Mouse (Mus musculus): ENCODE measurements at regions not wholly inside any gene's neighbourhood (a gene's known extent, or its start where the extent isn't known, plus 50 kb on each side); places are given as distances from the start of the nearest gene placed in this dataset.

DNA sequence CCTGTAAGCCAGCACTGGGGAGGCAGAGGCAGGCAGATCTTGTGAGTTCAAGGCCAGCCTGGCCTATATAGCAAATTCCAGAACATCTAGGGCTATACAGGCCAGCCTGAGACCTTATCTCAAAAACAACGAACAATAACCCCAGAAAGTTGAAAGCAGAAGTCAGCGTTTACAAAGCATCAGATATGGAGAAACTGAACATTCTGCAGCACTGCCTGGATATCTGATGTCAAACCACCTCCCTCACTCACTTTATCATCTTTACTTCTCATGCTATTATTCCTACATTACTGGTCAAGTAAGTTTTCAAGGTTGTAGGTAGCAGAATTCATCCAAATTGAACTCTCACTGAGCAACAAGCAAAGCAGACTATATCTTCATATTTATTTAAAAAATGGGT is 135.0 kb downstream of the Zfp706 start:
- H3K4me1 ChIP-seq = peaks cover 20% of the 10 kb centered on the region
- H3K36me3 ChIP-seq = no peaks in the 10 kb centered on the region
- no peak overlapping the region for H3K9ac ChIP-seq (replicated peaks)
- H3K4me3 ChIP-seq (replicated peaks) = no peak overlapping the region
- H3K27me3 ChIP-seq (replicated peaks) = no peaks in the 10 kb centered on the region
- H3K9me3 ChIP-seq (replicated peaks) = no peaks in the 10 kb centered on the region
- H3K27ac ChIP-seq (replicated peaks) = no peak overlapping the region
- H3K4me2 ChIP-seq = no peak overlapping the region
- WGBS = 92% methylated on average over 2 of the region's 2 CpGs
- ATAC-seq (ENCODE audit: low FRiP score) = no peak

- ATAC-seq (ENCODE audit: low FRiP score) = no peak
- 95% methylated on average over 7 of the region's 7 CpGs for WGBS
- Histone ChIP-seq H3K4me1 (peaks cover 20% of the 10 kb centered on the region), H3K4me3 (replicated peaks) (no peak overlapping the region), H3K27me3 (replicated peaks) (no peaks in the 10 kb centered on the region), H3K9me3 (replicated peaks) (no peaks in the 10 kb centered on the region), H3K36me3 (no peaks in the 10 kb centered on the region), H3K27ac (replicated peaks) (no peak overlapping the region), H3K4me2 (no peak overlapping the region), H3K9ac (replicated peaks) (no peak overlapping the region)
These were observed 136.9 kb downstream of the Zfp706 start for GRCm38 (mm10) chr15:36870717-36871116.

DNA sequence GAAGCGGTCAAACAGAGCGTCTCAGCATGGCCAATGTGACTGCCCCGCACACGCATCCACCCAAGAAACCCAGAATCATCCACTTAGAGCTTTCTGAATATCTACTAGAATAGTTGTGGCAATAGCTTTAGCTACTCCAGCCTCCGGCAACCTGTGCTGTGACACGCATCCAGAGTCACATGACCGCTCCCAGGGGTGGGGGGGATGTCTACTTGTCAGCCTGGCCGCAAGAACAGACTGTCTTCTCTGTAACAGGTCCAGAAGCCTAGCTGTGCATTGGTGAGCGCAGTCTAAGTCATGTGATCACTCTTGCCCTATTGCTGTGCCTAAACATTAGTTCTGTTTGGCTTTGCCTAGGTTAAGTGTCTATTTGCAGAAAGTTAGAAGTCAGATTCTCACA is 137.5 kb downstream of the Zfp706 start:
- no peaks in the 10 kb centered on the region for H3K9me3 ChIP-seq (replicated peaks)
- WGBS = 92% methylated on average over 9 of the region's 9 CpGs
- no peaks in the 10 kb centered on the region for H3K36me3 ChIP-seq
- H3K27me3 ChIP-seq (replicated peaks) = no peaks in the 10 kb centered on the region
- H3K9ac ChIP-seq (replicated peaks) = no peak overlapping the region
- H3K4me1 ChIP-seq = peaks cover 20% of the 10 kb centered on the region
- H3K27ac ChIP-seq (replicated peaks) = no peak overlapping the region
- H3K4me3 ChIP-seq (replicated peaks) = no peak overlapping the region
- ATAC-seq (ENCODE audit: low FRiP score) = no peak
- H3K4me2 ChIP-seq = no peak overlapping the region

DNA sequence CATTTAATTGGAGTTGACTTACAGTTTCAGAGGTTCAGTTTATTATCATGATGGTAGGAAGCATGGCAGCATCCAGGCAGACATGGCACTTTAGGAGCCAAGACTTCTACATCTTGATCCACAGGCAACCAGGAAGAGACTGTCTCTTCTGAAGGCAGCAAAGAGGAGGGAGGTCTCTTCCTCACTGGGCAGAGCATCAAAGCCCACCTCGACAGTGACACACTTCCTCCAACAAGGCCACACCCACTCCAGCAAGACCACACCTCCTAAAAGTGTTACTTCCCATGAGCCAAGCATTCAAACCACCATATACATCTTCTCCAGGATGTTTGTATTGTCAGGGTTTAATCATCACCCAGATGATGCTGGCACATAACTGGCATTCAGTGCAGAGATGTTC is 141.5 kb downstream of the Zfp706 start:
- Histone ChIP-seq H3K4me3 (replicated peaks) (no peak overlapping the region), H3K27me3 (replicated peaks) (no peaks in the 10 kb centered on the region), H3K36me3 (no peaks in the 10 kb centered on the region), H3K4me1 (no peaks in the 10 kb centered on the region), H3K9ac (replicated peaks) (no peak overlapping the region), H3K27ac (replicated peaks) (no peak overlapping the region), H3K4me2 (no peak overlapping the region), H3K9me3 (replicated peaks) (no peaks in the 10 kb centered on the region)
- ATAC-seq (ENCODE audit: low FRiP score) = no peak
- 60% methylated on average over 1 of the region's 1 CpGs for WGBS

GRCm38 (mm10) chr15:36865332-36865731 is 142.2 kb downstream of the Zfp706 start:
- H3K27ac ChIP-seq (replicated peaks) = no peak overlapping the region
- no peak overlapping the region for H3K4me2 ChIP-seq
- H3K9ac ChIP-seq (replicated peaks) = no peak overlapping the region
- no peak overlapping the region for H3K4me3 ChIP-seq (replicated peaks)
- H3K4me1 ChIP-seq = no peaks in the 10 kb centered on the region
- no peaks in the 10 kb centered on the region for H3K9me3 ChIP-seq (replicated peaks)
- H3K36me3 ChIP-seq = no peaks in the 10 kb centered on the region
- H3K27me3 ChIP-seq (replicated peaks) = no peaks in the 10 kb centered on the region
- no peak for ATAC-seq (ENCODE audit: low FRiP score)
- whole genome bisulfite sequencing = 82% methylated on average over 3 of the region's 3 CpGs

- H3K27me3 ChIP-seq (replicated peaks) = no peaks in the 10 kb centered on the region
- no peak for ATAC-seq (ENCODE audit: low FRiP score)
- no peak overlapping the region for H3K9ac ChIP-seq (replicated peaks)
- WGBS = 74% methylated on average over 2 of the region's 2 CpGs
- no peaks in the 10 kb centered on the region for H3K9me3 ChIP-seq (replicated peaks)
- no peak overlapping the region for H3K4me2 ChIP-seq
- H3K4me3 ChIP-seq (replicated peaks) = no peak overlapping the region
- H3K36me3 ChIP-seq = no peaks in the 10 kb centered on the region
- no peak overlapping the region for H3K27ac ChIP-seq (replicated peaks)
- no peaks in the 10 kb centered on the region for H3K4me1 ChIP-seq
These were observed 143.5 kb downstream of the Zfp706 start for GRCm38 (mm10) chr15:36864046-36864445.

DNA sequence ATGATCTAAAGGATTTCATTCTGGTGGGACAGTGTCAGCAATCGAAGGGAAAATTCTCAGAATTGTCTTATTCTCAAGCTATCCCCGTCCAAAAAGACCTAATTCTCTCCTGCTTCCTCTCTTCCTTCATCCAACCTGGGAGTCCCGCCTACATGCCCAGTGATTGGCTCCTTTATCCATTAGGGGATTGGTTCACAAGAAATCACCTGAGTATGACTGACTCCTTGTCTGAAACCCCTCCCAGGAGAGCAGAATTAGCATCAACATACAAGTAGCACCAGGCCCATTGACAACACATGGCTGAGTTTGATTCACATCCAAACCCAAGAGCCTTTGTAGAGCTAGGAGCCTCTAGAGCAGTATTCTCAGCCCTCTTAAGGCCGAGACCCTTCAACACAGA is 148.9 kb downstream of the Zfp706 start:
- Histone ChIP-seq H3K4me2 (no peak overlapping the region), H3K27ac (replicated peaks) (no peak overlapping the region), H3K4me1 (0 out of 2 replicates have a peak, but pooled peaks cover 9% of the 10 kb centered on the region), H3K27me3 (replicated peaks) (no peaks in the 10 kb centered on the region), H3K4me3 (replicated peaks) (no peak overlapping the region), H3K9me3 (replicated peaks) (no peaks in the 10 kb centered on the region), H3K36me3 (no peaks in the 10 kb centered on the region), H3K9ac (replicated peaks) (no peak overlapping the region)
- WGBS = 85% methylated on average over 4 of the region's 4 CpGs
- ATAC-seq (ENCODE audit: low FRiP score) = no peak

DNA sequence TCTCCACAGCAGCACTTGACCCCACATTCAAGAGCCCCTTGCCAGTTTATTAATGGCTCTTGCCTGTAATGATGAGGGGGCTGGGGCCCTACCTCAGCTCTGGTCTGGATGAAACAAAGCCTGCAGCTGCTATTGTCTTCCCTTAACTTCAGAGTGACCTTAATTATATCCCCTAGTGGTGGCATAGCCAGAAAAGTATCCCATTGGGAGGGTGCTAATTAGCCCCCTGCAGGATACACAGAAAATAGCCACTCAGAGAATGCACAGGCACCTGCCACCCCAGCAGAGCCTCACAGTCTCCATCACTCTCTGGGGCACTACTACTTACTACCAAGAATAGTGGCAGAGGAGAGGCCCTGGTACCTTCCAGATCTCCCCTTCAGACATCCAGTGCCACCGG is 150.0 kb downstream of the Zfp706 start:
- 0 out of 2 replicates have a peak, but pooled peaks cover 9% of the 10 kb centered on the region for H3K4me1 ChIP-seq
- no peaks in the 10 kb centered on the region for H3K27me3 ChIP-seq (replicated peaks)
- no peak overlapping the region for H3K27ac ChIP-seq (replicated peaks)
- H3K4me2 ChIP-seq = no peak overlapping the region
- ATAC-seq (ENCODE audit: low FRiP score) = no peak
- no peak overlapping the region for H3K4me3 ChIP-seq (replicated peaks)
- H3K36me3 ChIP-seq = no peaks in the 10 kb centered on the region
- WGBS = 67% methylated on average over 1 of the region's 1 CpGs
- no peak overlapping the region for H3K9ac ChIP-seq (replicated peaks)
- H3K9me3 ChIP-seq (replicated peaks) = no peaks in the 10 kb centered on the region

- no peaks in the 10 kb centered on the region for H3K9me3 ChIP-seq (replicated peaks)
- WGBS = 79% methylated on average over 7 of the region's 7 CpGs
- ATAC-seq (ENCODE audit: low FRiP score) = no peak
- H3K27me3 ChIP-seq (replicated peaks) = no peaks in the 10 kb centered on the region
- H3K4me1 ChIP-seq = 0 out of 2 replicates have a peak, but pooled peaks cover 9% of the 10 kb centered on the region
- H3K36me3 ChIP-seq = no peaks in the 10 kb centered on the region
- no peak overlapping the region for H3K27ac ChIP-seq (replicated peaks)
- no peak overlapping the region for H3K4me2 ChIP-seq
- H3K4me3 ChIP-seq (replicated peaks) = no peak overlapping the region
- no peak overlapping the region for H3K9ac ChIP-seq (replicated peaks)
These were observed 151.9 kb downstream of the Zfp706 start for GRCm38 (mm10) chr15:36855550-36856131.

DNA sequence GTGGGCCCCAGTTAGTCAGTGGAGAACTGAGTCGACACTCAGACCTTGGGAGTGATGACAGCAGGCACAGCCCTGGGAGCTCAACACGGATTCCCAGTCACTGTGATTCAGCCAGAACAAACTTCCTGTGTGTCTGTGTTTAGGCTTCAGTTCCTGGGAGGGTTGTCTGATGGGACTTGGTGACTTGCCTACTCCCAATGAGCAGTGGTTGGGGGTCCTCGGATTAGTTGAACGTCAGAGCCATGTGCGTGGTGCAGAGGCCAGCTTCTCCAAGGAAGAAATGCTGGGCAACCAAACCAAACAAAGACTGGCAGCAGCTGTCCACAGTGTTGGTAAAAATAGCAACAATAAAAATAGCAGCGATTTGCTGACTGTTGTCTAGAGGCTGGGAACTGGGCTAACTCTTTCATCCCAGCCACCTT is 152.7 kb downstream of the Zfp706 start:
- no peaks in the 10 kb centered on the region for H3K36me3 ChIP-seq
- no peaks in the 10 kb centered on the region for H3K9me3 ChIP-seq (replicated peaks)
- no peak overlapping the region for H3K27ac ChIP-seq (replicated peaks)
- ATAC-seq (ENCODE audit: low FRiP score) = no peak
- 0 out of 2 replicates have a peak, but pooled peaks cover 9% of the 10 kb centered on the region for H3K4me1 ChIP-seq
- WGBS = 65% methylated on average over 6 of the region's 6 CpGs
- H3K4me2 ChIP-seq = no peak overlapping the region
- no peak overlapping the region for H3K9ac ChIP-seq (replicated peaks)
- no peak overlapping the region for H3K4me3 ChIP-seq (replicated peaks)
- H3K27me3 ChIP-seq (replicated peaks) = no peaks in the 10 kb centered on the region

DNA sequence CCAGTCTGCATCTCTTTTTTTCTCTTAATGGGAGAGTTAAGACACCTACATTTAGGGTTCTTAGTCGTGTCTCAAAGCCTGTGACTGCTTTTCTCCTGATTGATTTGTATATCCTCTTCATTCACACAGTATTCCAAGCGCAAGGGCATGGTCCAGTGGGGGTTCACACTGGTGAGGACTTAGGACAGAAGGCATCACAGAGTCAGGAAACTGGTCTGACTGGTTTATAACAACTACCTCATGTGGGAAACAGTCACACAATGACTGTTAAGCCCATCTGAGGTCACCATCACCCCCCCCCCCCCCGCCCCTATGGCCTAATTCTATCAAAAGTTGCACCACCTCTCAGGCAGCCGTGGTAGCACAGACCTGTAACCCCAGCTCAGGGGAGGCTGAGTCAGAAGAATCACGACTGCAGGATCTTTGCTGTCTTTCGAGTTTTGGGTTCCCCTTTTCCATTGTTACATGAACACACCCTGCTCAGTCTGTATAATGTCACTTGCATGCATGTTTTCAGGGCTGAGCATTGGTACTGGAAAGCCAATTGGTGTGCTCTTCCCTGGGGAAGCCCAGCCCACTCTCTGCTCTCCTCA is 155.2 kb downstream of the Zfp706 start:
- WGBS = 69% methylated on average over 6 of the region's 6 CpGs
- ATAC-seq (ENCODE audit: low FRiP score) = no peak
- Histone ChIP-seq H3K4me1 (0 out of 2 replicates have a peak, but pooled peaks cover 9% of the 10 kb centered on the region), H3K9me3 (replicated peaks) (no peaks in the 10 kb centered on the region), H3K9ac (replicated peaks) (no peak overlapping the region), H3K4me2 (no peak overlapping the region), H3K27me3 (replicated peaks) (no peaks in the 10 kb centered on the region), H3K4me3 (replicated peaks) (no peak overlapping the region), H3K27ac (replicated peaks) (no peak overlapping the region), H3K36me3 (no peaks in the 10 kb centered on the region)

- Histone ChIP-seq H3K4me1 (peaks cover 9% of the 10 kb centered on the region), H3K27ac (replicated peaks) (no peak overlapping the region), H3K36me3 (no peaks in the 10 kb centered on the region), H3K4me2 (no peak overlapping the region), H3K9ac (replicated peaks) (no peak overlapping the region), H3K27me3 (replicated peaks) (no peaks in the 10 kb centered on the region), H3K4me3 (replicated peaks) (no peak overlapping the region), H3K9me3 (replicated peaks) (no peaks in the 10 kb centered on the region)
- no peak for ATAC-seq (ENCODE audit: low FRiP score)
- 60% methylated on average over 5 of the region's 5 CpGs for WGBS
These were observed 159.3 kb downstream of the Zfp706 start for GRCm38 (mm10) chr15:36848238-36848637.

All from neural tube, embryonic 15.5 days (tissue).